Mouse (Mus musculus) CD4-positive, CD25-positive, alpha-beta regulatory T cell, adult 2 months (primary cell): ENCODE results near the gene Mrpl54.
"Not testable (repeated sequence)": the region's sequence is repeated elsewhere in the genome, so short reads cannot be mapped to it uniquely, and the experiment has no call there.

Experiments used
- DNase-seq: peaks from one replicate; pipeline ENCODE4 v3.0.0-alpha.2; 2012; ENCODE audit warnings: low read depth, low spot score

Mrpl54 gene

DNA sequence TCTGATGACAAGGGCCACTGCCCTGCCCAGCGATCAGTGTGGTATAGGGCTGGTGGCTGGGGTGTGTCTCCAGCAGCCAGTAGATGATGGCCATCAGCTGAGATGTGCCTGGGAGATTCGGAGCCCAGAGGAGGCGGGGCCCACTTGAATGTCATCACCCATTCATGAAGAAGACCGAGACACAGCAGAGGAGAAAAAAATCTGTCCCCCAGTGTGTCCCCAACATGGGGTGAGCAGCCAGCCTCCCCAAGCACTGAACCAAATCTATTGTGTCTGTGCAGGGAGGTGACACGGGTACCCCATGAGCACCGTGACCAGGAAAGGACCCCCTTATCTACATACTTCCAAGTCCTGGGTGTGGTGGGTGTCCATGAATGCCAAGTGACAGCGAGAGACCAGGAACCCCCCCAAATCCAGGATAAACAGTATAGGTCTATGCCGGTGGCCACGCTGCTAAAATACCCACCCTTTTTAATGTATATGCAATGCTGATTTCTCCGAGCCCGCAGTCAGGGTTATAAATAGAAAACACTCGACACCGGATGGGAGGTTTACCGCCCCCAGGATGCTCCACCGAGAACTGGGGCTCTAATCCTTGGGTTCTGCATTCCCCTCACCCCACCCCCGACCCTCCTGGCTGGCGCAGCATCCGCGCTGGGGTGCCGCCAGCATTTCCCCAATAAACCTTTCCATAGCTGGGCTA, 36.8 kb downstream of the Mrpl54 start:
- DNase-seq: peak; percentile 52

GRCm38 (mm10) chr10:81223731-81224130, 43.0 kb downstream of the Mrpl54 start:
- DNase-seq: not testable (repeated sequence)

GRCm38 (mm10) chr10:81221402-81222015, 45.2 kb downstream of the Mrpl54 start:
- DNase-seq: no peak

GRCm38 (mm10) chr10:81217964-81218363, 48.8 kb downstream of the Mrpl54 start:
- peak; percentile 87 for DNase-seq

- DNase-seq: peak; percentile 75
These were observed 49.5 kb downstream of the Mrpl54 start for GRCm38 (mm10) chr10:81217267-81217666.

DNA sequence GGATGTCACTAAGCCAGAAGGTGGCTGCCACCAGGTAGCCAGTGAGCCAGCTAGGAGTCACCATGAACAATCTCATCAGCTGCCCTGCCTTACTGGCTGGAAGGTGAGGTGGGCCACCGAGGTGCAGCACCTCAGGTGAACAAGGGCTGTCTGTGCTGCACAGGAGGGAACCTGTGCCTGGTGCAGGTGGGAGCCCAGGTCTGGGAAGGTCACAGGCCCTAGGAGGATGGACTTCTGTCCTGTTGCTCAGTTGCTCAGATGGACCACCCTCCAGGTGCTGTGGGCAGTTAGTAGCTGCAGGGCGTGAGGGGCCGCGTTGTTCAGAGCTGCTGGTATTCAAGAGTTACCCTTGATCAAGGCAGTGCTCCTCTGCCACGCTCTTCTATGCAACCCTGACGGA, 49.9 kb downstream of the Mrpl54 start:
- no peak for DNase-seq

- no peak for DNase-seq
These were observed 50.5 kb downstream of the Mrpl54 start for GRCm38 (mm10) chr10:81216260-81216659.
